Mouse (Mus musculus): ENCODE results near the gene Car7.
"Not testable (repeated sequence)": the region's sequence is repeated elsewhere in the genome, so short reads cannot be mapped to it uniquely, and the experiment has no call there.

Car7 gene

GRCm38 (mm10) chr8:104570436-104571343 is 36.2 kb downstream of the Car7 start:
- peak; percentile 89 for DNase-seq

DNA sequence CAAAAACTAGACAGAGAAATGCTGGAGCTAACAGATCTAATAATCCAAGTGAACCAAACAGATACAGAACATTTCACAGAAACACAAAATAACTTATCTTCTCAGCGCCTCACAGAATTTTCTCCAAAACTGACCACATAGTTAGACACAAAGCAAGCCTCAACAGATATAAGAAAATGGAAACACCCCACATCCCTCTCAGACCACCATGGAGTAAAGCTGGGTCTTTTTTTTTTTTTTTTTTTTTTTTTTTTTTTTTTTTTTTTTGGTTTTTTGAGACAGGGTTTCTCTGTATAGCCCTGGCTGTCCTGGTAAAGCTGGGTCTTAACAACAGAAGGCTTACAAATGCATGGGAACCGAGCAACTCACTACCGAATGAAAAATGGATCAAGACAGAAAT is 42.3 kb downstream of the Car7 start:
- DNase-seq, result no peak

DNA sequence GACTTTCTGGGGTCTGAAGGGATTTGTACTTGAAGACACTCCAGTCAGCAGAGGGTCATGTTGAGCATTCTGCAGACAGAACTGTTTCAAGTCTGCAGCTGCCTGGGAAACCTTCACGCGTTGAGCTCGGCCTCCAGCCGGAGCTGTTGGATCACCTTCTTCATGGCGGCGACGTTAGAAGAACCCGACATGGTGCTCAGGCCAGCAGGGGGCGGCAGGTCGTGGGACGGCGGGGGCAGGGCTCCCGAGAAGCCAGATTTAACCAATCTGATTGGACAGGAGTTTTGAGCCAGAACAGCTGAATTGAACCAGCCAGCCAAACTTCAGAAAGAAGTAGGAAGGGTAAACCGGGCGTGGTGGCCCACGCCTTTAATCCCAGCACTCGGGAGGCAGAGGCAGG is 43.1 kb downstream of the Car7 start:
- DNase-seq, result not testable (repeated sequence)

GRCm38 (mm10) chr8:104584522-104584921 is 50.0 kb downstream of the Car7 start:
- no peak for DNase-seq

GRCm38 (mm10) chr8:104590284-104590683 is 55.8 kb downstream of the Car7 start:
- DNase-seq, result no peak

DNA sequence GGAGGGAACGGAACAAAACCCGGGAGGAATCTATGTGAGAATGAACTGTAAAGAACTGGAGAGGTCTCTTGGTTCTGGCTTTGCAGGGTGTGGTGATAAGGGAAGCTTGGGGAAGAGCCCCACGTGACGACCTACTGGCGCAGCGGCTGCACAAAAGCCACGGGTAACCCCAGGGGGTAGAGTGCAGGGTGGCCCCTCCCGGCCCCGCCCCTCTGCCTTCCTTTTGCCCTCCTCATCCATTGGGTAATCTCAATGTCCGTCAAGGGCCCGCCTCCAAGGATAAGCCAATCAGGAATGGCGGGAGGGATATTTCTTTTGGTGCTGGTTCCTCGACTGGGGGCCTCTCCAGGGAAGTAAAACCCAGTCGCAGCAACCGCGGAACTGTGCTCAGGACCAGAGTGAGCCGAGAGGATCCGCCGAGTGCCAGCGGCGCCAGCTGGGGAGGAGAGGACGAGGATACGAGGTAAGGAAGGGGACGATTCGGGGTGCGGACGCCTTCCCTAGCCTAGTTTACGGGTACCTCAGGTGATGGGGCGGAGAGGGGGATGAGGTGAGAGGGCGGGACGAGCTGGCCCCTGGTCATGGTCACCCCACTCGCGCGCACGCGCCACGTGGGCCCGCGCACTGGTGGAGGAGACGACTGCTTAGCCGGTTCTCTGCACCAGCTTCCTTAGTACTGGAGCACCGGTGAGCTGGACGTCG is 56.8 kb downstream of the Car7 start, which contains the start of gene Pdp2:
TSS of gene Pdp2 (plus strand) at position 319 of the 702 bp plus-strand sequence.
- peak; percentile 97 for DNase-seq

GRCm38 (mm10) chr8:104591856-104592255 is 57.4 kb downstream of the Car7 start:
- peak; percentile 76 for DNase-seq

DNA sequence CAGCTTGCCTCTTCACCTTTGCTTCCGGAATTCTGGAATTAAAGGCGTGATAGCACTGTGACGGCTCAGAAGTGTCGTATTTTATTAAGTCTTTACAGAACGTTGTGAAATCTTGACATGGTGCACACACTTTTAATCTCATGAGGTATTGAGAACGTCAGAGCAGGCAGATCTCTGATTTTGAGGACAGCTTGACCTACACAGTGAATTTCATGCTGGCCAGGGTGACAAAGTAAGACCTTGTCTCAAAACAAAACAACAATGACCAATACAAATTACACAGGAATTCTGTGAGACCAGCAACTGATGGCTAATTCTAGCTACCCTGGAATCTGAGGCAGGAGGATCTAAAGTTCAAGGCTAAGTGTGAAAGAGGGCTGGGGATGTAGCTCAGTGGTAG is 58.1 kb downstream of the Car7 start:
- DNase-seq, result no peak

DNA sequence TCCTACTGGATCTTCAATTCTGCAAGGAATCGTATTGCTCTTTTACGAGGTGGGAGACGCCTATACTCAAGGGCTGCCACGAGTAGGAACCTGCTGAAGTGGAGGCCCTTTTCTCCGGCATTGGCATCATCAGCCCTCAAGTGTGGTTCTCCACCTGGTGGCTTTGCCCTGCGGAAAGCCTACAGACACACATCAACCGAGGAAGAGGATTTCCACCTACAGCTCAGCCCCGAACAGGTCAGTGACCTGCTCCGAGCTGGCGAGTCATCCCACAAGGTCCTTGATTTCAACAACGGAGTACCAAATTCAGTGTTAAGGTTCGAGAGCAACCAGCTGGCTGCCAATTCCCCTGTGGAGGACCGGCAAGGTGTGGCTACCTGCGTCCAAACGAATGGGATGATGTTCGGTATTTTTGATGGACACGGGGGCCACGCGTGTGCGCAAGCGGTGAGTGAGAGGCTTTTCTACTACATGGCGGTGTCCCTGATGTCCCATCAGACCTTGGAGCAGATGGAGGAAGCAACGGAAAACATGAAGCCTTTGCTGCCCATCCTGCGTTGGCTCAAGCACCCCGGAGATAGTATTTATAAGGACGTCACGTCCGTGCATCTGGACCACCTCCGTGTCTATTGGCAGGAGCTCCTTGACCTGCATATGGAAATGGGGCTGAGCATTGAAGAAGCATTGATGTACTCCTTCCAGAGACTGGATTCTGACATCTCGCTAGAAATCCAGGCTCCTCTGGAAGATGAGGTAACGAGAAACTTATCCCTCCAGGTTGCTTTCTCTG is 59.2 kb downstream of the Car7 start:
- no peak for DNase-seq

- DNase-seq, result no peak
Measured at GRCm38 (mm10) chr8:104594611-104595362, 60.3 kb downstream of the Car7 start.

DNA sequence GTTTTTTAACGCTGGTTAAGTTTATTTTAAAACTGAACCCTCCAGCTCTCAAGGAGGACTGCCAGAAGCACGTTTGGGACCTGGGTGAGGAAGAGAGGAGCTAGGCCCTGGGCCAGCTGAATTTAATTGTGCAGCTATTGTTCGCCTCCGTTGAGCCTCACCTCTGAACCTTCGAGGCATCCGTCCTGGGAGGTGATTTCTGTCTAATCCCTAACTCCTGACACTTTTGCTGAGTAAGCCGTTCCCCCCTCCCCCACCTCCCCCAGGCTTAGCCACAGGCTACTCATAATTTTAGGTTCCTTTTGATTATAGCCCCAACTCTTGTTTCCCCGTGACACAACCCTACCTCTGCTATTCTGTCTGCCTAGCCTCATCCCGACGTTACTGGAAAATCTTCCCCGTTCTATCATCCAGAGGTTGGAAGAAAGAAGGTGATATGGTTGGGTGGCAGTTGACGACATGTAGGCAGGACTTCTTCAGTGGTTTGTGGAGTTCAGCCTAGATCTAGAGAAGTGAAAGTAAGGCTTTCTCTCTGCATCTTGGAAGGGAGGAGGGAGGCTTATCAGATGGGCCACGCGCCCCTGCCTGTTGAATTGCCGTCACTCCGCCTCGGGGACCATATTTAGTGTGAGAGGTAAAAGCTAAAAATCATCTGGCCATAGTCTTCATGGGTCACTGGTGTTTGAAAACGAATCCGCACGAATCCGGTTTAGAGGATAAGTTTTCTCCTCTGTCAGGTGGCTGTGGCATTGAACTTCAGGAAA is 61.5 kb downstream of the Car7 start:
- peak; percentile 78 for DNase-seq

DNA sequence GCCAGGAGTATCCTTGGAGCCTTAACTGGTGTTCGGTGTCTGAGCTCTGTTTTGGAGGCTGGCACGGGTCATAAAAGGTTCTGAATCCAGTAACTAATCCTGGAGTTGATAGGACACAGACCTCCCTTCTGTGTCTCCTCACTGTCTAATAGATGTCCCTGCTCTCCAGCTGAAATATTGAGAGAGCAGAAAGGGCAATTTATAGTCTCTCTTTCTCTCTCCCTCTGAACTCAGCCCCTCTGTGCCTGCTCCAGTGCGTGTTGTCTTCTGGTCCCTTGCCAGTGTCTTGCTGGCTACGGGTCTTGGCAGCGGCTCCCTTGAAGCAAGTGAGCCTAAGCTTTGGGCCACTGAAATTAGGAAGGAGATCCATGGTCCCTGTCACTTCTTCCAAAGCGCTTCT is 63.2 kb downstream of the Car7 start:
- DNase-seq, result peak; percentile 73

DNA sequence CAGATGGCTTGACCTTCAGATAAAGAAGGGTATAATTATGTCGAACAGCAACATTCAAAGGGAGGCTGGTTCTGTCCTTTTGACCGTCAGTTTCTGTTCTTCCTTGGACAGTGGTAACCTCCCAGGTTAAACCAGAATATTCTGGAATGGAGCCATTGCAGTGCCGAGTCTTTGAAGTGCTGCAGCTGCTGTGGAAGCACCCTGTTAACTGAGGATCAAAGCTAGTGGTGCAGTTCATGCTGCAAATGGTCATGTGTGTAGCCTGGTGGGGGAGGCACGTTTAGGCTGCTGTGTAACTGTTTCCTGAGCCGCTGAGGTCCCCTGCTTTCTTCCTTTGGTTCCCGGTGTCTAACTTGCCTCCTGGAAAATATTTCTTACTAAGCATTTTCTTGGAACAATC is 64.0 kb downstream of the Car7 start:
- peak; percentile 91 for DNase-seq
